Mouse (Mus musculus): ENCODE measurements around the gene H2-Ab1. TPM values are rescaled to one million over a fixed set of nuclear protein-coding genes. Genes with fewer than 3 reads are reported as not detected.

H2-Ab1 gene
- polyA plus RNA-seq (2015; fragmentation: Nextera tagmentation; extraction: Ambion mirVana) = 8.1 and 12.1 TPM in 2 replicates

DNA sequence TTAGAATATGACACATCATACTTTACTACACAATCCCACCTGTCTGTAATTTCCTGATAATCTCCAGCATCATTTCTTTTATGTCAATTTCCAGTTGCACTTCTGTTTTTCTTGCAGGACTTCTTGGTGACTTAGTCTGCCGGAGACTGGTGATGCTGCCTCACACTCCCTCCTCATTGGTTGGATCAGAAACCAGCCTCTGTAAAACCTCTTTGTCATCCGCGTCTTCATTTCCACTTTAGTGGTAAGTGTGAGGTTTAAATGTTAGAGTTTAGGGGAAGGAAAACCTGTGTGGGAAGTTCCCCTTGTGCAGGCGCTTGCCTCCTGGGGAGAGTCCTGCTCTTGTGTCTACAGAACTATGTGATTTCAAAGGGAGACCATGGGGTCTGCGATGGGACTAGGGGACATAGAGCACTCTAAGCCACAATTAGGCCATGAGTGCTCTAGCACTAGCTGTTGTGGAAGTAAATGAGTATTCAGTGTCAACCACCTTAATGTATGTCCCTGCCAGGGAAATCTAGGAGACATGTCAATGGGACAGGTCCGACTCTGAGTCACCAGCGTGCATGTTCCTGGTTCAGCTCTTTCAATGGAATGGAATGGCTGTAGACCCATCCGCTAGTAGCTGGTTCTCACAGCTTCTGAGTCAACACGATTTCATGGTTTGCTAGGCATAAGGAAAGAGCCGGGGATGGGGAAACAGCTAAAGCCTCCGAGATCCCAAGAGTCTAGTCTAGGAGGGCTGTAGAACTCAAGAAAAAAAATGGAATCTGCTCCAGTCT lies at the start of gene H2-Ab1:
Gene H2-Ab1, plus strand, starts transcription at position 96 of the 782 bp plus-strand sequence.

DNA sequence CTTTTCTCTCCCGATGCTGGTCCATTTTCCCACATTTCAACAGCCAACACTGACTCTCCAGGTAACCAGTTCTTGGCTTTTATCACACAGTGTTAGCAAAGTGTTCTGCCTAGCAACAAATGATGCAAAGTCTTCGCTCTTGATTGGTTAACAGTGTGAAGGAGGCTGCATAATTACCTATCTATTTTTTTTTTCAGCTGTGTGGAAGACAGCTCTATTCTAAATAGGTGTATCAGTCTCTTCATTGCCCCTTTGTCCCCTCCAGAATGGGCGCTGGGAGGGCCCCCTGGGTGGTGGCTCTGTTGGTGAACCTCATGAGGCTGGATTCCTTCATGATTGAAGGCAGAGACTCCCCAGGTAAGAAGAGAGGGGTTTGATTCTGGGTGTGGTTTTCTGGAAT lies 18.8 kb upstream of the H2-Ab1 start, which contains the start of gene H2-Ob:
Gene H2-Ob, plus strand, starts transcription at position 198 of the 400 bp plus-strand sequence.

DNA sequence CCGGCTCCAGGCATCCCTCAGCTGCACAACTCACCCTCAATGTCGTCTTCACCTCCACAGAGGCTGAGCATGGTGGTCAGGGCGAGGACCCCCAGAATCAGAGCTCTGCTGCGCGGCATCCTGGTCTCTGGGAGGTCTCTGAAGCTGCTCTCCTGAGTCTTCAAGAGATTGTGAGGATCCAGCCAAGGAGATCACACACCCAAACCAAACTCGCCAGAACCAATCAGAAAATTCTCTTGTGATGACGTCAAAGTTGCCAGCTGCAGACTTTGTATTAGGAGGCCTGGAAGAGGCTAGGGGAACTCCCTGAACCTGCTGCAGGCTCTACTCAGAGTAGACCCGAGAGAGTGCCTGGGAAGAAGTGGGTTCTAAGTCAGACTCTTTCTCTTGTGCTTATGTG lies 30.2 kb downstream of the H2-Ab1 start, which contains the start of gene H2-Aa:
Gene H2-Aa, minus strand, starts transcription at position 176 of the 400 bp plus-strand sequence.

DNA sequence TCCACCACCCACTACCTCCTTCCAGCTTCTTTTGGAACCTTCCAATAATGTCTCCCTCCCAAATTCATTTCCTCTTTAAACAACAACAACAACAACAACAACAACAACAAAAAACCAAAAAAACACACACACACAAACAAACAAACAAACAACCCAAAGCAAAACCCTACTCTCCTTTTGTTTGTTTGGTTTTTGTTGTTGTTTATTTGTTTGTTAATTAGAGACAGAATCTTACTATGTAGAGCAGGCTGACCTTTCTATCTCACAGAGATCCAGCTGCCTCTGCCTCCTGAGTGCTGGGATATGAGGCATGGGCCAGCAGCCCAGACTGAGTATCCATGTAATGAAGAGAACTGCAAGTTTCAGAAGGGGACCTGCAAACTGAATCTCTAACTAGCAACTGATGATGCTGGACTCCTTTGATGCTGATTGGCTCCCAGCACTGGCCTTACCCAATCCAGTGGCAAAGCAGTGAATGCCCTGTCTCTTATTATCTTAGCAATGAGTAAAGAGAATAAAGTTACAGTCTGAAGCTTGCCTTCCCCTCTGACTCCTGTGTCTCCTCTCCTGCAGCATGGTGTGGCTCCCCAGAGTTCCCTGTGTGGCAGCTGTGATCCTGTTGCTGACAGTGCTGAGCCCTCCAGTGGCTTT lies 48.0 kb downstream of the H2-Ab1 start, which contains the start of gene H2-Eb1:
Gene H2-Eb1, plus strand, starts transcription at position 488 of the 651 bp plus-strand sequence.

Other genes with a start within 250 kb of the H2-Ab1 start
- 22.3 and 29.6 TPM in 2 replicates for gene Ring1, start 233.0 kb upstream of the H2-Ab1 start, polyA plus RNA-seq (2015; fragmentation: Nextera tagmentation; extraction: Ambion mirVana)
- 105 and 163 TPM in 2 replicates for gene H2-Ke6, start 229.6 kb upstream of the H2-Ab1 start, polyA plus RNA-seq (2015; fragmentation: Nextera tagmentation; extraction: Ambion mirVana)
- gene Slc39a7, start 226.0 kb upstream of the H2-Ab1 start, polyA plus RNA-seq (2015; fragmentation: Nextera tagmentation; extraction: Ambion mirVana) = 99.2 and 160 TPM in 2 replicates
- 33.2 and 38.4 TPM in 2 replicates for gene Rxrb, start 225.9 kb upstream of the H2-Ab1 start, polyA plus RNA-seq (2015; fragmentation: Nextera tagmentation; extraction: Ambion mirVana)
- gene Col11a2, start 218.3 kb upstream of the H2-Ab1 start, polyA plus RNA-seq (2015; fragmentation: Nextera tagmentation; extraction: Ambion mirVana) = 0.25 and 0.80 TPM in 2 replicates
- gene H2-Oa, start 165.3 kb upstream of the H2-Ab1 start, polyA plus RNA-seq (2015; fragmentation: Nextera tagmentation; extraction: Ambion mirVana) = 0.25 TPM in 1 of 2 replicates, not detected in the other
- 10.2 and 13.7 TPM in 2 replicates for gene H2-DMa, start 138.1 kb upstream of the H2-Ab1 start, polyA plus RNA-seq (2015; fragmentation: Nextera tagmentation; extraction: Ambion mirVana)
- 69.4 and 71.0 TPM in 2 replicates for gene Brd2, start 135.1 kb upstream of the H2-Ab1 start, polyA plus RNA-seq (2015; fragmentation: Nextera tagmentation; extraction: Ambion mirVana)
- gene H2-DMb2, start 114.4 kb upstream of the H2-Ab1 start, polyA plus RNA-seq (2015; fragmentation: Nextera tagmentation; extraction: Ambion mirVana) = 0.44 and 0.97 TPM in 2 replicates
- 1.9 and 2.3 TPM in 2 replicates for gene H2-DMb1, start 104.6 kb upstream of the H2-Ab1 start, polyA plus RNA-seq (2015; fragmentation: Nextera tagmentation; extraction: Ambion mirVana)
- 8.0 and 13.6 TPM in 2 replicates for gene Tap1, start 70.1 kb upstream of the H2-Ab1 start, polyA plus RNA-seq (2015; fragmentation: Nextera tagmentation; extraction: Ambion mirVana)
- gene Psmb9, start 69.9 kb upstream of the H2-Ab1 start, polyA plus RNA-seq (2015; fragmentation: Nextera tagmentation; extraction: Ambion mirVana) = 16.0 and 17.9 TPM in 2 replicates
- gene Psmb8, start 60.0 kb upstream of the H2-Ab1 start, polyA plus RNA-seq (2015; fragmentation: Nextera tagmentation; extraction: Ambion mirVana) = 43.3 and 45.2 TPM in 2 replicates
- 10.7 and 23.8 TPM in 2 replicates for gene Tap2, start 54.2 kb upstream of the H2-Ab1 start, polyA plus RNA-seq (2015; fragmentation: Nextera tagmentation; extraction: Ambion mirVana)
- gene H2-Ob, start 18.8 kb upstream of the H2-Ab1 start, polyA plus RNA-seq (2015; fragmentation: Nextera tagmentation; extraction: Ambion mirVana) = 0.16 and 0.21 TPM in 2 replicates
- gene H2-Aa, start 30.1 kb downstream of the H2-Ab1 start, polyA plus RNA-seq (2015; fragmentation: Nextera tagmentation; extraction: Ambion mirVana) = 5.4 and 5.7 TPM in 2 replicates
- gene H2-Eb1, start 48.2 kb downstream of the H2-Ab1 start, polyA plus RNA-seq (2015; fragmentation: Nextera tagmentation; extraction: Ambion mirVana) = 4.8 and 6.7 TPM in 2 replicates
- gene H2-Eb2, start 68.0 kb downstream of the H2-Ab1 start, polyA plus RNA-seq (2015; fragmentation: Nextera tagmentation; extraction: Ambion mirVana) = not detected in 2 replicates
- gene Btnl2, start 97.1 kb downstream of the H2-Ab1 start, polyA plus RNA-seq (2015; fragmentation: Nextera tagmentation; extraction: Ambion mirVana) = 0.12 and 0.22 TPM in 2 replicates
- not detected in 2 replicates for gene Btnl1, start 119.4 kb downstream of the H2-Ab1 start, polyA plus RNA-seq (2015; fragmentation: Nextera tagmentation; extraction: Ambion mirVana)
- 1.4 and 2.6 TPM in 2 replicates for gene BC051142, start 141.1 kb downstream of the H2-Ab1 start, polyA plus RNA-seq (2015; fragmentation: Nextera tagmentation; extraction: Ambion mirVana)
- not detected in 2 replicates for gene Btnl4, start 219.6 kb downstream of the H2-Ab1 start, polyA plus RNA-seq (2015; fragmentation: Nextera tagmentation; extraction: Ambion mirVana)